Mouse (Mus musculus): ENCODE data around the gene Atp2a1.
A peak's percentile ranks its signal among the peaks of the same experiment; 100 is the strongest.

Gene Atp2a1

DNA sequence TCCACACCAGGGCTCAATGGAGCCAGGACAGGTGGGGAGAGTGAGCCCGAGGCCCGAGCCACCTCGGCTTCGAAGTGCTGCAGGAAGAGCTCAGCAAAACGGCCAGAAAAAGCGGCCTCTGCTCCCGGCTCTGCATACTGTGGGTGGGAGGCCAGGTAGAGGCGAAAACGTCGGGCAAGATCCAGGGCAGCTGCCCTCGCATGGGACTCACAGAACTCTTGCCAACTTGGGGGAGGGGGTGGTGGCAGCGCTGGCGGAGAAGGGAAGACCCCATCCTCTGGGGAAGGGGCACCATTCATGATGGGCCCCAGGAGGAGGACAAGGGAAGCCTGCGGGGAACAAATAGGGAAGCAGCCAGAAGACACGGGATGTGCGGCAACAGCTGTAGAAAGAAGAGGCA, 9.8 kb upstream of the Atp2a1 start:
- no peak for DNase-seq (ENCODE audit: low spot score in 2 of 2)

- peak; percentile 47 to 56 for DNase-seq (ENCODE audit: low spot score in 2 of 2)
These were observed 9.4 kb upstream of the Atp2a1 start for GRCm38 (mm10) chr7:126472306-126472705.

- no peak for DNase-seq (ENCODE audit: low spot score in 2 of 2)
These were observed 8.9 kb upstream of the Atp2a1 start for GRCm38 (mm10) chr7:126471853-126472252.

GRCm38 (mm10) chr7:126471361-126471760, 8.5 kb upstream of the Atp2a1 start:
- DNase-seq (ENCODE audit: low spot score in 2 of 2): no peak

DNA sequence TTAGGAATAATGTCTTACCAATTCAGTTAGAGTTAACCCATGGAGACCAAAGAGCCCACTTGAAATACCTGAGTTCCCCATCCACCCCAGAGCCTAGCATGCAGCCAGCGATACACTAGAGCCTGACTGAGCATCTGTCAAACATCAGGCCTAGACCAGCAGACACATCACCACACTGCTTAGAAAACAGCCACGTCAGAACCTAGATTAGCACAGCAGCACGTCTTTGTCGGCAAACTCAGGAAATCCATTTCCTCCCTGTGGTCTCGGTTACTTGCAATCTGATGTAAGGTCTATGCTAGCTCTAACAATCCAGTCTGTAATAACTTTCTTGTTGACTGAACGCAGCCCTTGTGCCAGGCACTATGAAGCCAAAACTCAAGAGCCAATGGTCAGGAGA, 7.2 kb upstream of the Atp2a1 start:
- DNase-seq (ENCODE audit: low spot score in 2 of 2): peak; percentile 55 to 57

DNA sequence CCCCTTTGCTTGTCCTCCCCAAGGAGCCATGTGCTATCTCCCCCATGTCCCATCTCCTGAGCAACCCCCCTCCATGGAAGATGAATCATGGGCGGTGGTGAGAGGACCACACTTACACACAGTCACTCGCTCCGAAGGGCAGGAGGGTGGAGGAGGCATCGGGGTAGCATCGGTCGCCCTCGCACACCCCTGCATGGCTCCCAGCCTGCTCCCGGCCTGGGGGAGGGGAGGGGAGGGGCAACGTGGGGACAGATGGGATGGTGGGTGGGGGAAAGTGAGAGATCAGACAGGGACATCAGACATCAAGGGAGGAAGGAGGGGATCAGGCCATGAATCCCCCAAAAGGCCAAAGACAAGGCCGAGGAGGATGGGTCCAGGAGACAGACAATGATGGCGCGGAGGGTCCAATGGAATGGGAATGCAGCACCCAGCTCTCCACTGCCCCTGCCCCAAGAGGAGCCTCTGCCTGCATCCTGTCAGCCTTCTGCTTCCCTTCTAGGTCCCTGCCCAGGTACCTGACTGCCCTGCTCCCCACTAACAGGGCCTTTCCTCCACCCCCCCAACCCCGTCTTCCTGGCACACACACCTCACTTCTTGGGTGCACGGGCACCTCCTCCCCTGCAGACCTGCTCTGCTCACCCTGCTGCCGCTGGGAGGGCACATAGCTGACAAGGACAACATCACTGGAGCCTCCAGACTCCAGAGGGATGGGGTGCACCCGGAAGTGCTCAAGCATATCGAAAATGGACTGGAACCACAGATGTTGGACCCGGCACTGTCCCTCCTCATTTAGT, 5.1 kb upstream of the Atp2a1 start:
- no peak for DNase-seq (ENCODE audit: low spot score in 2 of 2)

- DNase-seq (ENCODE audit: low spot score in 2 of 2): peak; percentile 60 to 67
These were observed 4.4 kb upstream of the Atp2a1 start for GRCm38 (mm10) chr7:126467271-126467670.

DNA sequence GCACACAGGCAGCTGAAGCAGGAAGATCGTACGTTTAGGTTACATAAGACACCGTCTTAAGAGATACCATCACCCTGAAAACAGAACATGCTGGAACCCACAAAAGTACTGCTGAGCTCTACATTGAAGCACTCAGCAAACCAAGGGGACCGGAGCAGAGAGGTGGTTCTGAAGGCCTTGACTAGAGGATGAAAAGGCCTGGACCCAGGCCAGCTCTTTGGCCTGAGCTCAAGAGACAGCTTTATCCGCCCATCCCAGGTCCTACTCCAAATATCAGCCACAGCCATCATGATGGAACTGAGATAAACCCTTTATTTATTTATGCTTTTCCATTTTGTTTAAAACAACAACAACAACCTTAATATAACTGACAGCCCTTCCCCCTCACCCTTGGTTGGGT, 3.8 kb upstream of the Atp2a1 start:
- no peak for DNase-seq (ENCODE audit: low spot score in 2 of 2)

DNA sequence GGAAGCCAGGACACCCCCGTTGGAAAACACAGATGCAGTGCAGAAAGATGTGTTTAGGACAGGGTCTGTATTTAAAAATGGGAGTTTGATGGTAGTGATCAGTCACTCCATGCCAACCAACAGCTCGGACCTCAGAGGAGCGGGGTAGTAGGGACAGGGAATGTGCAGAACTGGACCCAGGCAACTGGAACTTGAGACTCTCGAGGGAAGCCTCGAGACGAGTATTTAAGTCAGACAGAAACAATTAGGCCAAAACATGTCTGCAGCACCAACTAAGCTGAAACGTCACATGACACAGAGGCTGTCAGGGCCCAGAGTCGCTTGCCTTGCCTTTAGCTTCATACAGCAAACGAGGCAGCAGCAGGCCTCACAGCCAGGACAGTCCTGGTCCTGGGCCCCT, 3.2 kb upstream of the Atp2a1 start:
- no peak for DNase-seq (ENCODE audit: low spot score in 2 of 2)

DNA sequence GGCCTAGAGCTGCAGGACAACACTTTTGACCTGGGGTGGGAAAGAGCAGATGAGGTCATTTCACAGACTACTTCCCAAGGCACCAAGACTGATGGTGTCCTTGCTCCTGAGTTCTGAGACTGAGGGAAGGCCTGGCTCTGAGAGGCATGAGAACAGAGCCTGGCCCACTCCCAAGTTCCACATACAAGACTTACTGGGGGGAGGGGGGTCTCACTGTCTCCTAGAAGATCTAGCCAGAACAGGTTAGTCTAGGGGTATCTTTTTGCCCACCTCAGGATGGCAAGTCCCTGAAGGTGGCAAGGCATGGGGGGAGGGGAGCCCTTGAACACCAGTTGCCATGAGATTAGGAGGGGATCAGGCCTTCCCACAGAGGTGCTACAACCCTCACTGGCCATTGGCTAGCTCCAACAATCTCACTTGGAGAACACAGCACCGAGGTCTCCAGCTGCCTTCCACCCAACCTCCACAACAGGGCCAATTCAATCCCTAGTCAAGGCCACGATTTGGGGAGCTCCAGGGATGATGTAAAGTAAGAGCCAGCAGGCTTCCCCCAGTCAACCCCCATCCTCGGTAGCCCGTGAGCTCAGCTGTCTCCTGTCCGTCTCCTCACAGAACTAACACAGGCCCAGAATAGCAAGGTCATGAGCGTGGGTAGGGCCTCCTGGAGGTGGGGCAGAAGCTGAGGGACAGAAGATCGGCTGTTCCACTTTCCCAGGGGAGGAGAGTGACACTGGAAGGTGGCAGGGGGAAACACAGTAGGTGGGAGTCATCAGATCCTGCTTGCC, 2.5 kb upstream of the Atp2a1 start:
- DNase-seq (ENCODE audit: low spot score in 2 of 2): no peak

DNA sequence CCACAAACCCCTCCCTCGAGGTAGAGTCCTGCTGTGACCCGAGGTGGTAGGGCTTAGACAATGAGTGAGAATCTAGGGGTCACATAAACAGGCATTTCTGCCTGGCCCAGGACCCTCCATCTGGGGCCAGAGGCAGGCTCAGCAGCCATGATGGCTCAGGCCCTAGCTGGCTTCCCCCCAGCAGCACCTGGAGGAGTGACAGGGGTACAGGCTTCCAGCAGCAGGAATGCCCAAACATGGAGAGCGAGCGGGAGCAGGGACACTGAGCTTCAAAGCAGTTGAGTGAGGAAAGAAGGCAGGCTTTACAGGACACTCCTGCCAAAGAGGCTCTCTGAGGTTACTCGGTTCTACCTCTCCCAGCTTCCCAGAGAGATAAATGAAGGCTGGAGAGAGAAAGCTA, 1.9 kb upstream of the Atp2a1 start:
- no peak for DNase-seq (ENCODE audit: low spot score in 2 of 2)

DNA sequence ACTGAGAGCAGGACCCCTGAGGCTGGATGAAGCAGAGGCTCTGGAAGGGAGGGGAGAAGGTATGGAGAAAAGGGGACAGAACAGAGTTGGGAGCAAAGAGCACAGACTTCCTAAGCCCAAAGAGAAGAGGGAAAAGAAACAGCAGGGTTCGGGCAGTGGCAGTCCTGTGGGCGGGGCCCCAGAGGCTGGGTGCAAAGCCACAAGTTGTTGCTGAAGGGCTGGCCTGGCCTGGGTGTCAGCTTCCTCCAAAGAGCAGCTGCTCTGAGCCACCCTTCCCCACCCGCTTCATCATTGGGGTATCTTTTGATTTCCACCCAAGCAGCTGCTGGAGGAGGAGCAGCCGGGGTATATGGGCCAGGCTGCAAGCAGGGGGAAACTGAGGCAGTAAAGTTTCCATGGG, 1.2 kb upstream of the Atp2a1 start:
- DNase-seq (ENCODE audit: low spot score in 2 of 2): peak; percentile 38 to 55

- no peak for DNase-seq (ENCODE audit: low spot score in 2 of 2)
These were observed 639 bp upstream of the Atp2a1 start for GRCm38 (mm10) chr7:126463547-126463946.

DNA sequence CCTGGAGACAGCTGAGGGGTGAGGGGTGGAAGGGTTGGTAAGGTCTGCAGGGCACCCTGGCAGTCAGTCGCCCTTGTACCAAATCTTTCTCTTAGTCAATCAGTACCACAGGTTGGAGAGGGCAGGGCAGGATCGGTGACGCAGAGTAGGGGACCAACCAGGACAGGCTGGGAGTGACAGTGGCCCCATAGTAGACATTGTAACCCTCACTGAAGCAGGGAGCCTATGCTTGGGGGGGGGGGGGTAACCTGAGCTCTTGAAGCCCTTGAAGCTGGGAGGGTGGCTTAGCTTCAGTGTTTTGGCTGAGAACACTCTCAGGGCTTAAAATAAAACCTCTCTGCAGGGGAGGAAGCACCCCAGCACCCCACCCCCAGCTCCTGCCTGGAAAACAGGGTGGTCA, 1.3 kb downstream of the Atp2a1 start:
- no peak for DNase-seq (ENCODE audit: low spot score in 2 of 2)

- DNase-seq (ENCODE audit: low spot score in 2 of 2): no peak
These were observed 2.1 kb downstream of the Atp2a1 start for GRCm38 (mm10) chr7:126460623-126461399.

GRCm38 (mm10) chr7:126458844-126459618, 3.9 kb downstream of the Atp2a1 start:
- DNase-seq (ENCODE audit: low spot score in 2 of 2): no peak

DNA sequence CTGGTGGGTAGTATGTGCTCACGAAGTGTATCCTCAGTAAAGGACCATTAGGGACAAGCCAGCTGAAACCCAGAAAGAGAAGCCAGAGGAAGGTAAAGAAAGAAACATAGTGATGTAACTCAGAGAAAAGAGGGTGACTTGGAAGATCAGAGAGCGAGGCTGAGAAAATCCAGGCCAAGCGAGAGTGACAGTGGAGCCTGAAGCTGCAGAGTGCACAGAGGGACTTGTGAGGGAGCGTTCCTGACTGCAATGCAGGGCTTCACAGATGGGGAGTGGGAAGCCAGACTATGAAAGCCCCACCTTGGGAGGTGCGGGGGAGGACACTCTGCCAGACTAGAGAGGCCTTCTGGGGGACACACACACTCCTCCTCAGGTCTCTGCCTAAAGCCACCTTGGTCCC, 4.7 kb downstream of the Atp2a1 start:
- DNase-seq (ENCODE audit: low spot score in 2 of 2): no peak

DNA sequence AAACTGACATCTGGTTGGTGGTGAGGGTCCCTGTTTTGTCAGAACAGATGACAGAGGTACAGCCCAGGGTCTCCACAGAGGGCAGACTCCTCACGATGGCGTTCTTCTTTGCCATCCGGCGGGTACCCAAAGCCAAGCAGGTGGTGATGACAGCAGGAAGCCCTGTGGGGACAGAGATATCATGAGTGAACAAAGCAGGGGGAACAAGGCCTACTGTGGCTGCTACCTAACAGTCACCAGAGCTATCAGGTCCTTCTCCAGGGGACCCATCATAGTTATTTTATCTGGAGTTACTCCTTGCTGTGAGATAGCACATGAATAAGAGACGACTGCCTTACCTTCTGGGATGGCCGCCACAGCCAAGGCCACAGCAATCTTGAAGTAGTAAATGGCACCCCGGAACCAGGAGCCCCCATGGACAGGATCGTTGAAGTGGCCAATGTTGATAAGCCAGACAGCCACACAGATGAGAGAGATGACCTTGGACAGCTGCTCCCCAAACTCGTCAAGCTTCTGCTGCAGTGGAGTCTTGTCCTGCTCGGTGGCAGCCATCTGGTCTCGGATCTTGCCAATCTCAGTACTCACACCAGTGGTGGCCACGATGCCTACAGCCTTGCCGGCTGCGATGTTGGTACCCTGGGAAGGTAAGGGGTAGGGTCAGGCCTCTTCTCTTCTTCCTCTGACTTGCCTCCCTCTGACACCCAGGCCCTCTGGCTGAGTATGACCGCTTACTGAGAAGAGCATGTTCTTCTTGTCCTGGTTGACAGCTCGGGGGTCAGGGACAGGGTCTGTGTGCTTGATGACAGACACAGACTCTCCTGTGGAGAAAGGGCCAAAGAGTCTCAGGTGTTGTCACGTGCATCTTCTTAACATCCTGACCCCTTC, 6.3 kb downstream of the Atp2a1 start:
- DNase-seq (ENCODE audit: low spot score in 2 of 2): no peak

- no peak for DNase-seq (ENCODE audit: low spot score in 2 of 2)
These were observed 7.7 kb downstream of the Atp2a1 start for GRCm38 (mm10) chr7:126455242-126455641.

DNA sequence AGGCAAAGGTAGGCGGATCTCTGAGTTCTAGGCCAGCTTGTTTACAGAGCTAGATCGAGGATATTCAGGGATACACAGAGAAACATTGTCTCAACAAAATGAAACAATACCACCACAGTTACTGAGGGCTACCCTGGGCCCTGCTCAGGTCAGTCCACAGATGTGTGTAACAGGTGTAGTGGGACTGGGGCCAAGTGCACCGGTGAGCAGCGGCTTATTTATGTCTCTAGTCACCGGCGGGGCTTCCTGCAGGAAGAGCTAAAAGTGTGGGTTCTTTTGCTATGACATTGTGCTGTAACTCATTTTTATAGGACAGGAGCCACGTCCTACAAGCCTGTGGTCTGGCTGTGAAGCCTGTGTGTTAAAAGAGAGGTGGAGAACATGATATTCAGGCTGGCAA, 9.0 kb downstream of the Atp2a1 start:
- no peak for DNase-seq (ENCODE audit: low spot score in 2 of 2)

- DNase-seq (ENCODE audit: low spot score in 2 of 2): no peak
These were observed 10.7 kb downstream of the Atp2a1 start for GRCm38 (mm10) chr7:126452244-126452643.

Measured in spleen, postnatal 36 days (tissue).